Mouse (Mus musculus): ENCODE results near the gene Plac9b. TPM values are rescaled to one million over a fixed set of nuclear protein-coding genes. Genes with fewer than 3 reads are reported as not detected.
"Not testable (repeated sequence)": the region's sequence is repeated elsewhere in the genome, so short reads cannot be mapped to it uniquely, and the experiment has no call there.

Gene Plac9b
- polyA plus RNA-seq, 1 experiment from 2014 or later: 0.57 TPM

- not testable (repeated sequence) for H3K36me3 ChIP-seq (ENCODE audit: control insufficient read depth, insufficient read depth, low read length); H3K27ac ChIP-seq (ENCODE audit: low read depth, low read length); H3K9ac ChIP-seq (ENCODE audit: low read length); H3K9me3 ChIP-seq (ENCODE audit: control insufficient read depth, low read length); ATAC-seq (replicated peaks; ENCODE audit: low FRiP score); H3K4me2 ChIP-seq (ENCODE audit: low read depth, low read length, severe bottlenecking); H3K4me3 ChIP-seq (ENCODE audit: low read depth, low read length); H3K27me3 ChIP-seq (ENCODE audit: control insufficient read depth, insufficient read depth, low read length); H3K4me1 ChIP-seq (replicated peaks; ENCODE audit: control insufficient read depth, insufficient read depth, low read length); DNase-seq (ENCODE audit: low spot score)
- WGBS: no CpG with 5 or more reads among the region's 6 CpGs
Measured at GRCm38 (mm10) chr14:26175028-26175427, 7.3 kb downstream of the Plac9b start.

DNA sequence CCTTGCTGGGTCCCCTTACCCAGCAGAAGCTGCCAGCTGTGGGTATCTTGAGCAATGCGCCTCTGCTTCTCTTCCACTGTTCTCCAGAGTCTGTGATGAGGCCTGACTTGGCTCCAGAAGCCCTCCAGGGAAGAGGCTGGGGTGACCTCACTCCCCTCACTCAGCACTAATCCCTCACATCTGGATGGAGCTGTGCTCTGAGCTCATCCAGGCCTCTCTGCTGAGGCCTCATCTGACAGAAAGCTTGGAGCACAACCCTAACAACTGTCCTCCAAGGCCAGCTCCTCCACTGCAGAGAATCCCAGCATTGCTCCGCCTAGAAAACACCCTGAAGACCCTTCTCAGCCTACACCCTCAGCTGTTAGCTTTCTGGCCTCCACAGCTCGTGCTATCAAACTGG lies 8.3 kb downstream of the Plac9b start:
- not testable (repeated sequence) for H3K4me1 ChIP-seq (replicated peaks; ENCODE audit: control insufficient read depth, insufficient read depth, low read length); H3K9ac ChIP-seq (ENCODE audit: low read length); H3K36me3 ChIP-seq (ENCODE audit: control insufficient read depth, insufficient read depth, low read length); ATAC-seq (replicated peaks; ENCODE audit: low FRiP score); H3K27ac ChIP-seq (ENCODE audit: low read depth, low read length); H3K4me2 ChIP-seq (ENCODE audit: low read depth, low read length, severe bottlenecking); H3K9me3 ChIP-seq (ENCODE audit: control insufficient read depth, low read length); H3K4me3 ChIP-seq (ENCODE audit: low read depth, low read length); H3K27me3 ChIP-seq (ENCODE audit: control insufficient read depth, insufficient read depth, low read length); DNase-seq (ENCODE audit: low spot score)
- no CpG with 5 or more reads among the region's 3 CpGs for WGBS

DNA sequence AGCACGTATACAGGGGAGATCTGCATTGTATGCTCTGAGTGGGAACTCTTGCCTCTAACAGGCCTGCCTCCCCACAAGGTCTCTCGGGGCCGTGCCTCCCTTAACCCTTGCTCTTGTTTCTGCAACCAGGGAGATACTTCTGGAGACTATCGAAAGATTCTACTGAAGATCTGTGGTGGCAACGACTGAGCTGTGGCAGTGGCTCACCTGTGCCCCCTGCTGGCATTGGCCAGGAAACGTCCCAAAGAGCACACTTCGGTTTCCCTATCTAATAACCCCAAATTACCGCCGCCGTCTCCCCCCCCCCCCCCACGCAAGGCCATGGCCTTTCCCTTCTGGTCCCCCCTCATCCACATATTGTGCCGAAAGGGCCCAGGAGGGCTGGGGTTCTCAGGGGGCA lies 17.0 kb downstream of the Plac9b start:
- not testable (repeated sequence) for ATAC-seq (replicated peaks; ENCODE audit: low FRiP score); H3K4me3 ChIP-seq (ENCODE audit: low read depth, low read length)

DNA sequence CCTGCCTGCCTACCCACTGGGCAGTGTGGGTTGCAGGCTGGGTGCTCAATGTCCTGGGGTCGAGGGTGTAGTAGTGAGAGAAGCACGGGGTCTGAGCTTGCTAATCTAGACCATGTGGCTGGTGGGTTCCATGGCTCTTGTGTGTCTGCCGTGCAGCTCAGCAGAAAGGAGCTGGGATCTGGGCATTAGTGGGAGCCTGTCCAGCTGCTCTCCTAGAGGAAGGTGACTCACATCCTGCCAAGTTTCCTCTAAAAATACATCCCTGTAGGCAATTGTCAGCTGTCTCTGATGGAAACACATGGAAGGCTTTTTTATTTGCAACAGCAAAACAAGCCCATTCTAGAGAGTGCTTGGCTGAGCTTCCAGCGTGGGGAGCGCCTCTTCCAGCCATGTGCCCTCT lies 19.9 kb downstream of the Plac9b start:
- not testable (repeated sequence) for H3K4me1 ChIP-seq (replicated peaks; ENCODE audit: control insufficient read depth, insufficient read depth, low read length); H3K27ac ChIP-seq (ENCODE audit: low read depth, low read length); DNase-seq (ENCODE audit: low spot score); ATAC-seq (replicated peaks; ENCODE audit: low FRiP score); H3K27me3 ChIP-seq (ENCODE audit: control insufficient read depth, insufficient read depth, low read length); H3K4me2 ChIP-seq (ENCODE audit: low read depth, low read length, severe bottlenecking); H3K4me3 ChIP-seq (ENCODE audit: low read depth, low read length); H3K9ac ChIP-seq (ENCODE audit: low read length); H3K36me3 ChIP-seq (ENCODE audit: control insufficient read depth, insufficient read depth, low read length); H3K9me3 ChIP-seq (ENCODE audit: control insufficient read depth, low read length)
- WGBS: no CpG with 5 or more reads among the region's 5 CpGs

More for the DNA sequence above, 17.0 kb downstream of the Plac9b start:
- not testable (repeated sequence) for H3K9ac ChIP-seq (ENCODE audit: low read length); H3K36me3 ChIP-seq (ENCODE audit: control insufficient read depth, insufficient read depth, low read length); H3K9me3 ChIP-seq (ENCODE audit: control insufficient read depth, low read length); H3K4me2 ChIP-seq (ENCODE audit: low read depth, low read length, severe bottlenecking); H3K27ac ChIP-seq (ENCODE audit: low read depth, low read length); H3K4me1 ChIP-seq (replicated peaks; ENCODE audit: control insufficient read depth, insufficient read depth, low read length); H3K27me3 ChIP-seq (ENCODE audit: control insufficient read depth, insufficient read depth, low read length); DNase-seq (ENCODE audit: low spot score)
- no CpG with 5 or more reads among the region's 12 CpGs for WGBS

- not testable (repeated sequence) for ATAC-seq (replicated peaks; ENCODE audit: low FRiP score); H3K9ac ChIP-seq (ENCODE audit: low read length); H3K9me3 ChIP-seq (ENCODE audit: control insufficient read depth, low read length); H3K27me3 ChIP-seq (ENCODE audit: control insufficient read depth, insufficient read depth, low read length); H3K4me1 ChIP-seq (replicated peaks; ENCODE audit: control insufficient read depth, insufficient read depth, low read length); H3K4me3 ChIP-seq (ENCODE audit: low read depth, low read length); DNase-seq (ENCODE audit: low spot score); H3K36me3 ChIP-seq (ENCODE audit: control insufficient read depth, insufficient read depth, low read length); H3K27ac ChIP-seq (ENCODE audit: low read depth, low read length); H3K4me2 ChIP-seq (ENCODE audit: low read depth, low read length, severe bottlenecking)
- no CpG with 5 or more reads among the region's 9 CpGs for WGBS
Measured at GRCm38 (mm10) chr14:26161156-26161555, 21.1 kb downstream of the Plac9b start.

- not testable (repeated sequence) for H3K36me3 ChIP-seq (ENCODE audit: control insufficient read depth, insufficient read depth, low read length); H3K27ac ChIP-seq (ENCODE audit: low read depth, low read length); H3K4me2 ChIP-seq (ENCODE audit: low read depth, low read length, severe bottlenecking); DNase-seq (ENCODE audit: low spot score); H3K9me3 ChIP-seq (ENCODE audit: control insufficient read depth, low read length); H3K9ac ChIP-seq (ENCODE audit: low read length); H3K4me1 ChIP-seq (replicated peaks; ENCODE audit: control insufficient read depth, insufficient read depth, low read length); ATAC-seq (replicated peaks; ENCODE audit: low FRiP score); H3K27me3 ChIP-seq (ENCODE audit: control insufficient read depth, insufficient read depth, low read length); H3K4me3 ChIP-seq (ENCODE audit: low read depth, low read length)
- no CpG with 5 or more reads among the region's 7 CpGs for WGBS
Measured at GRCm38 (mm10) chr14:26156032-26156431, 26.2 kb downstream of the Plac9b start.

GRCm38 (mm10) chr14:26147095-26147494 lies 35.2 kb downstream of the Plac9b start:
- not testable (repeated sequence) for DNase-seq (ENCODE audit: low spot score); H3K36me3 ChIP-seq (ENCODE audit: control insufficient read depth, insufficient read depth, low read length); H3K9ac ChIP-seq (ENCODE audit: low read length); H3K4me2 ChIP-seq (ENCODE audit: low read depth, low read length, severe bottlenecking); H3K27ac ChIP-seq (ENCODE audit: low read depth, low read length); ATAC-seq (replicated peaks; ENCODE audit: low FRiP score); H3K4me3 ChIP-seq (ENCODE audit: low read depth, low read length); H3K4me1 ChIP-seq (replicated peaks; ENCODE audit: control insufficient read depth, insufficient read depth, low read length); H3K9me3 ChIP-seq (ENCODE audit: control insufficient read depth, low read length); H3K27me3 ChIP-seq (ENCODE audit: control insufficient read depth, insufficient read depth, low read length)
- WGBS: no CpG with 5 or more reads among the region's 2 CpGs

- not testable (repeated sequence) for H3K4me3 ChIP-seq (ENCODE audit: low read depth, low read length); H3K27ac ChIP-seq (ENCODE audit: low read depth, low read length); ATAC-seq (replicated peaks; ENCODE audit: low FRiP score); H3K4me2 ChIP-seq (ENCODE audit: low read depth, low read length, severe bottlenecking); H3K27me3 ChIP-seq (ENCODE audit: control insufficient read depth, insufficient read depth, low read length); H3K9me3 ChIP-seq (ENCODE audit: control insufficient read depth, low read length); DNase-seq (ENCODE audit: low spot score); H3K4me1 ChIP-seq (replicated peaks; ENCODE audit: control insufficient read depth, insufficient read depth, low read length); H3K9ac ChIP-seq (ENCODE audit: low read length); H3K36me3 ChIP-seq (ENCODE audit: control insufficient read depth, insufficient read depth, low read length)
- no CpG with 5 or more reads among the region's 7 CpGs for WGBS
Measured at GRCm38 (mm10) chr14:26119095-26119494, 63.2 kb downstream of the Plac9b start.

GRCm38 (mm10) chr14:26118550-26119000 lies 63.7 kb downstream of the Plac9b start:
- not testable (repeated sequence) for H3K4me1 ChIP-seq (replicated peaks; ENCODE audit: control insufficient read depth, insufficient read depth, low read length); H3K27ac ChIP-seq (ENCODE audit: low read depth, low read length); H3K36me3 ChIP-seq (ENCODE audit: control insufficient read depth, insufficient read depth, low read length); H3K4me2 ChIP-seq (ENCODE audit: low read depth, low read length, severe bottlenecking); H3K9ac ChIP-seq (ENCODE audit: low read length); DNase-seq (ENCODE audit: low spot score); H3K27me3 ChIP-seq (ENCODE audit: control insufficient read depth, insufficient read depth, low read length); H3K9me3 ChIP-seq (ENCODE audit: control insufficient read depth, low read length); H3K4me3 ChIP-seq (ENCODE audit: low read depth, low read length)
- no CpG with 5 or more reads among the region's 18 CpGs for WGBS
- peak; percentile 82 for ATAC-seq (replicated peaks; ENCODE audit: low FRiP score)
